Mouse (Mus musculus) gonadal fat pad, adult 2 months (tissue): ENCODE results near the gene Gnb4. TPM values are rescaled to one million over a fixed set of nuclear protein-coding genes. Genes with fewer than 3 reads are reported as not detected.

Experiments used
- polyA plus RNA-seq: library from polyadenylated mRNA; depleted of rRNA; stranded (reverse); fragments of >200 nt; gene quantifications from 2 replicates; pipeline ENCODE4 v1.2.3, GENCODE M21; 2012; rRNA removed

Gene Gnb4
- polyA plus RNA-seq, 1 experiment = 52.1 TPM

Other genes starting within 250 kb of the Gnb4 start
- gene Pik3ca, start 218.9 kb downstream of the Gnb4 start, polyA plus RNA-seq = 8.0 and 8.3 TPM in 2 replicates
- 0.08 TPM in 1 of 2 replicates, not detected in the other for gene Kcnmb3, start 124.4 kb downstream of the Gnb4 start, polyA plus RNA-seq
- gene Zfp639, start 106.3 kb downstream of the Gnb4 start, polyA plus RNA-seq = 24.2 and 25.7 TPM in 2 replicates
- 12.2 and 14.0 TPM in 2 replicates for gene Mfn1, start 87.1 kb downstream of the Gnb4 start, polyA plus RNA-seq
- 24.3 and 25.5 TPM in 2 replicates for gene Actl6a, start 89.7 kb upstream of the Gnb4 start, polyA plus RNA-seq
- 165 and 175 TPM in 2 replicates for gene Ndufb5, start 120.4 kb upstream of the Gnb4 start, polyA plus RNA-seq
- gene Mrpl47, start 121.0 kb upstream of the Gnb4 start, polyA plus RNA-seq = 1.5 and 3.2 TPM in 2 replicates
- gene Usp13, start 201.0 kb upstream of the Gnb4 start, polyA plus RNA-seq = 0.98 and 1.00 TPM in 2 replicates